In genomic region chr9:120127538-120128251, GRCm38 (mm10) we compare ENCODE assay signal across 7 mouse cellular contexts. TPM values are rescaled to one million over a fixed set of nuclear protein-coding genes. Genes with fewer than 3 reads are reported as not detected.
DNase-seq lines count a peak whose midpoint lies in the region; ATAC-seq lines count a peak whose summit lies in the region.

Gene Rpsa, plus strand, starts transcription at chr9:120127689.

- peak; percentile 96 for DNase-seq in adrenal gland, postnatal 25 days
- DNase-seq in heart, adult 11 months, result peak; percentile 100
- peak; percentile 93 for DNase-seq in kidney, adult 18-20 months
- peak; percentile 97 for DNase-seq in limb, embryonic 11.5 days (ENCODE audit: low spot score)
- DNase-seq in midbrain, embryonic 14.5 days, result peak; percentile 99
- peak; percentile 90 to 95 for DNase-seq in spleen, adult 18-20 months

- WGBS in embryonic facial prominence, embryonic 12.5 days, result under 1% methylated on average over 69 of the region's 72 CpGs
- WGBS in limb, embryonic 11.5 days, result under 1% methylated on average over 70 of the region's 72 CpGs
- under 1% methylated on average over 71 of the region's 72 CpGs for WGBS in midbrain, embryonic 14.5 days

- H3K27me3 ChIP-seq in embryonic facial prominence, embryonic 12.5 days, result no peaks in the 10 kb centered on the region
- no peaks in the 10 kb centered on the region for H3K27me3 ChIP-seq in limb, embryonic 11.5 days (ENCODE audit: control insufficient read depth, insufficient read depth, low read length)
- H3K27me3 ChIP-seq in midbrain, embryonic 14.5 days (ENCODE audit: control insufficient read depth, insufficient read depth, low read length), result no peaks in the 10 kb centered on the region

- ATAC-seq in embryonic facial prominence, embryonic 12.5 days (ENCODE audit: insufficient number of reproducible peaks, insufficient read depth, low FRiP score, low TSS enrichment), result peak; percentile 95
- ATAC-seq in limb, embryonic 11.5 days (ENCODE audit: insufficient number of reproducible peaks, low FRiP score, low TSS enrichment, low read depth), result peak; percentile 94
- ATAC-seq in midbrain, embryonic 14.5 days (ENCODE audit: low FRiP score, low TSS enrichment), result peak; percentile 97

- H3K4me1 ChIP-seq in embryonic facial prominence, embryonic 12.5 days, result peaks cover 13% of the 10 kb centered on the region
- peaks cover 12% of the 10 kb centered on the region for H3K4me1 ChIP-seq in limb, embryonic 11.5 days (ENCODE audit: control insufficient read depth, insufficient read depth, low read length)
- H3K4me1 ChIP-seq in midbrain, embryonic 14.5 days (ENCODE audit: control insufficient read depth, insufficient read depth, low read length), result peaks cover 14% of the 10 kb centered on the region

- peak within 1 kb of the TSS; percentile 100 for H3K4me3 ChIP-seq in embryonic facial prominence, embryonic 12.5 days
- H3K4me3 ChIP-seq in limb, embryonic 11.5 days (ENCODE audit: low read depth, low read length), result peak within 1 kb of the TSS; percentile 99
- peak within 1 kb of the TSS; percentile 100 for H3K4me3 ChIP-seq in midbrain, embryonic 14.5 days (replicated peaks; ENCODE audit: low read depth, low read length)

- no peaks in the 10 kb centered on the region for H3K9me3 ChIP-seq in embryonic facial prominence, embryonic 12.5 days
- no peaks in the 10 kb centered on the region for H3K9me3 ChIP-seq in limb, embryonic 11.5 days (ENCODE audit: control insufficient read depth, low read length)
- H3K9me3 ChIP-seq in midbrain, embryonic 14.5 days (ENCODE audit: control insufficient read depth, low read length), result no peaks in the 10 kb centered on the region

- H3K36me3 ChIP-seq in embryonic facial prominence, embryonic 12.5 days, result peaks cover 56% of the 10 kb centered on the region
- H3K36me3 ChIP-seq in limb, embryonic 11.5 days (ENCODE audit: control insufficient read depth, insufficient read depth, low read length), result peaks cover 36% of the 10 kb centered on the region
- peaks cover 54% of the 10 kb centered on the region for H3K36me3 ChIP-seq in midbrain, embryonic 14.5 days (ENCODE audit: control insufficient read depth, insufficient read depth, low read length)

- H3K9ac ChIP-seq in embryonic facial prominence, embryonic 12.5 days, result peak within 1 kb of the TSS; percentile 100
- H3K9ac ChIP-seq in limb, embryonic 11.5 days (ENCODE audit: low read length), result peak within 1 kb of the TSS; percentile 100
- H3K9ac ChIP-seq in midbrain, embryonic 14.5 days (replicated peaks; ENCODE audit: low read length), result peak within 1 kb of the TSS; percentile 97

- peak within 1 kb of the TSS; percentile 88 for H3K4me2 ChIP-seq in embryonic facial prominence, embryonic 12.5 days (replicated peaks)
- peak within 1 kb of the TSS; percentile 86 for H3K4me2 ChIP-seq in limb, embryonic 11.5 days (ENCODE audit: low read depth, severe bottlenecking)
- peak within 1 kb of the TSS; percentile 88 for H3K4me2 ChIP-seq in midbrain, embryonic 14.5 days (ENCODE audit: low read length)

- H3K27ac ChIP-seq in embryonic facial prominence, embryonic 12.5 days, result peak within 1 kb of the TSS; percentile 91
- peak within 1 kb of the TSS; percentile 92 for H3K27ac ChIP-seq in limb, embryonic 11.5 days (replicated peaks; ENCODE audit: low read depth, low read length)
- H3K27ac ChIP-seq in midbrain, embryonic 14.5 days (replicated peaks; ENCODE audit: low read depth, low read length), result peak within 1 kb of the TSS; percentile 80

RNA-seq across cellular contexts. Expression of gene Rpsa, which starts in this region (rescaled TPM):
- total RNA-seq in adrenal gland, postnatal 25 days (2021), result 585 and 720 TPM in 2 replicates
- polyA plus RNA-seq in embryonic facial prominence, embryonic 12.5 days (2016; fragmentation: Nextera tagmentation; extraction: Ambion mirVana), result 1,158 and 1,181 TPM in 2 replicates
- 1,600 and 1,665 TPM in 2 replicates for polyA plus RNA-seq in limb, embryonic 11.5 days (2014; fragmentation: Nextera tagmentation; extraction: Ambion mirVana)
- 1,176 and 1,335 TPM in 2 replicates for polyA plus RNA-seq in midbrain, embryonic 14.5 days (2014; fragmentation: Nextera tagmentation; extraction: Ambion mirVana)

Comparison
In these comparisons a context has a peak if more than half of its experiments do, and no peak if none do; other contexts are left out.
1. Peak in every context shown above with its lines: DNase-seq, ATAC-seq, H3K4me3 ChIP-seq and H3K27ac ChIP-seq.